Mouse (Mus musculus) lung, postnatal 10 days (tissue): ENCODE data around the gene Mknk2.

Experiments used
- DNase-seq: peaks from one replicate; pipeline ENCODE4 v3.0.0; 2021

The Mknk2 gene

DNA sequence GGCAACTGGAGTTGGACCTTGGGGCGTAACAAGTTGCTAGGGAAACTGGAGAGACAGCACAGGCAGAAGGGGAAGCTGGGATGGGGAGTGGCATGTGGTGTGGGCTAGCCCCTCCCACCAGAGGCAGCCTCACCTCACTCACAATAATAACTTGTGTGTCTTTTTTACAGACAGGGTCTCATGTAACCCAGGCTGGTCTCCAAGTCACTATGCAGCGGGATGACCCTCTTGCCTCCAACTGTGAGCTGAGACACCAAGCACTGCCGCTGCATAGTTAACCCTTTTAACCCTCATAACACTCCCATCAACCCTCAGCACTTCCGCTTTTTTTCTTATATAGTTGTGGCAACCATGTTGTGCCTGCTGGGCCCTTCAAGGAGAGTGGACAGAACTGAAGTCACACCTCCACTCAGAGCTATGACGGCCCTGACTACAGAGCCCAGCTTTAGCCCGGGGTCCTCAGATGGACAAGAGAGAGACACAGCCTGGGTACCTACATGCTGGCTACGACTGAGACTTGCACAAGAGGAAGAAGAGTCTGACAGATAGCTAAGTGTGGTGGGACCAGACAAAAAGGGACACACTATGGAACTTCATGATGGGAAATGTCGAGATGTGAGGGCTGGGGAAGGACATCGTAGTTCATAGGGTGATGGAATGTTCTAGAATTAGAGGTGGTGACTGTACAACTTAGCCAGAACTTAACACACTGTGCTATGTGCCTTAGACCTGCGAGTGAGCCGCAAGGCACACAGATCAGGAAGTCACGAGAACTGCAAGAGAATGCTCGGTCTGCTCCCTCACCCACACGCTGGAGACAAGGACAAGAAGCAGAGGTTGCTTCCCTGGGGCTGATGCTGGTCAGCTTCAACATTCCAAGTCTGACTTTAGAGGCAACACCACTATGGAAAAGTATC, 14.6 kb upstream of the Mknk2 start:
- DNase-seq: no peak

DNA sequence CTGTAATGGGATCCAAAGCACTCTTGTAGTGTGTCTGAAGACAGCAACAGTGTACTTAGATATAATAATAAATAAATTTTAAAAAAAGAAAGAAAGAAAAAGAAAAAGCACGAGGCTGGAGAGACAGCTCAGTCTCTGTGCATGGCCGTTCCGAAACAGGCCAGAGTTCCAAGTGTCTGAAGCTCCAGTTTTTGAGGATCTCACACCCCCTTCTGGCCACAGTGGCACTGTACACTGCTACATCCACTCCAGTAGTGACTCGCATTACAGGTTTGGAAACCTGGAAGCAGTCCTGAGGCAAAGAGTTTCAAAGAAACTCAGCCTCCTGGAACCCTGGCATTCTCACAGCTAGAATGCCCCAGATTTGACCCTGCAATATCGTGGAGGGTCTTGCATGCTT, 9.9 kb upstream of the Mknk2 start:
- DNase-seq: peak; percentile 90

DNA sequence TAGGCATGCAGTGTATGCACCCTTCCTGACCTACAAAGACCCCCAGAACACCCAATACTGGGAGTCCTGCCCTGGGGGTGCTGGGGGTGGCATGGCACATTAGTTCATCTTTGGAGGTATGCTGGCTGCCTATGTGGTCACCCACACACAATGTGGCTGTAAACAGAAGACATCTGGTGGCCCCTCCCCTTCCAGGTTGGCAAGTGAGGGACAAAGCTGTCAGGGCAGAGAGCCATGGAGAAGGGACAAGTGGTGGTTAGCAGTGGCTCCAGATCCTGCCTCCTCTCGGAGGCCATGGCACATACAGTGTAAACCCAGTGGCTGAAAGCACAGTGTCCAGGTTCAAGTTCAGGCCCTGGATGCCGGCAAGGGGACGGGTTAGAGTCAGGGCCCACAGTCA, 8.7 kb upstream of the Mknk2 start:
- DNase-seq: no peak

DNA sequence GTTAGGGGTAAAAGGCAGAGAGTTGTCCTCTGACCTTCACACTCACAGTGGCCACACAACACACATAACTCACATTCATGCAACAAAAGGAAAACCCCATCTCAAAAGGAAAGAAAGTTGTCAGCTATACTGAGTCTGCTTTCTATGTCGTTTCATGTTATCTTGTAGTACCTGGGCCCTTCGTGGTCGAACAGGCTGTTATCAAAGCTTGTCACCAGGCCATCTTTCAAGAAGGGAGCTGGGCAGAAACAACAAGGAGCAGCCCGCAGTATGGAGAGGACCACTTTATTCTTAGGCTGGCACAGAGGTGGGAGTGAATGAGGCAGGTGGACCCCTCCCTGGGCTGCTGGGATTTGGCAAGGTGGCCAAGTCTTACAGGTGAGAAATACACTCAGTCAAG, 7.1 kb upstream of the Mknk2 start:
- no peak for DNase-seq

DNA sequence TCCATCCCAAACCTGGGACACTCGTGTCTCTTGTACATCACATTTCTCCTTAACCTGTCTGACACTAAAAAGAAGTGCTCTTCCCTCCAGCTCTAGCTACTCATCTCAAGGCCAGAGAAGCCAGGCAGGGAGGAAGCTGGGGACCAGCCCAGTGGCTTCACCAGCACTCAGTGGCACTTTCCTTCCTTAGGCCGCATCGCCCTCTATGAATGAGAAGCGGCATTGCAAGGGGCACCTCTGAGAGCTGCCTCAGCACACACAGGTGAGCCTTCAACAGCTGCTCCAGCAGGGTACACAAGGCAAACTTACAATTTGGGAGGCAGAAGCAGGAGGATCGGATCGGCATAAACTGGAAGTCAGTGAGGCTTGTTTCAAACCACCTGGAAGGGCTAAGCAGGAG, 6.3 kb upstream of the Mknk2 start:
- DNase-seq: peak; percentile 85

DNA sequence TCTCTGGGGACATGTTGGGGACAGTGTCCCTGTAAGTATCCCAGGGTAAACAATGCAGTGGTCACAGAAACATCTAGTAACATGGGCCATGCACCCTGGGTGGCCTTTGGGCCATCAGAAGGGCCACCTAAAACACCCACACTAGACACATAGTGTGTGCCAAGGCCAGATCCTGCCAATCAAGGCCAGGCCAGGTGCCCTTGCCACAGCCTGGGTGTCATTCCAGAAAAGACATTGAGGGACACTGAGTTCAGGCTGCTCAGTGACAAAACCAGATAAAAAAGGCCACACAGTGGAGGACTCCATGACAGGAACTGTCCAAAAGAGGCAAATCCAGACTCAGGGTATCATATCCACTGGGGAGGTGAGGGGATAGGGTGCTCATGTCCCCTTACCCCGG, 5.7 kb upstream of the Mknk2 start:
- DNase-seq: no peak

DNA sequence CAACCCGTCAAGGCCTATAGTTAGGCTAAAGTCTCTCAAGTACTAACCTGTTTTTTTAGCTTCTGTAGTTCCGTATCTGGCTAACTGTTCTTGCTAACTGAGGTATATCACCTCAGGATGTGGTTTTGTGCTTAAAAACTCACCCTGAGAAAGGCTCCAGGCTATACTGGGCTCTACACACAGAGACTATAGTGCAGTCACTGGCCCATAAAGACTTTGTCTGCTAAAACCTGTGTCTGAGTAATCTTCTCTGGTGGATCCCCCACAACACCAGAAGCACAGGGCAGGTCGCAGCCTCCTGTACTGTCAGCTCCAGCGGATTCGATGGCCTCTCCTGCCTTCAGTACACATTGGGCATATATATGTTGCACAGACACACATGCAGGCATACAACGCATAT, 4.1 kb upstream of the Mknk2 start:
- no peak for DNase-seq

DNA sequence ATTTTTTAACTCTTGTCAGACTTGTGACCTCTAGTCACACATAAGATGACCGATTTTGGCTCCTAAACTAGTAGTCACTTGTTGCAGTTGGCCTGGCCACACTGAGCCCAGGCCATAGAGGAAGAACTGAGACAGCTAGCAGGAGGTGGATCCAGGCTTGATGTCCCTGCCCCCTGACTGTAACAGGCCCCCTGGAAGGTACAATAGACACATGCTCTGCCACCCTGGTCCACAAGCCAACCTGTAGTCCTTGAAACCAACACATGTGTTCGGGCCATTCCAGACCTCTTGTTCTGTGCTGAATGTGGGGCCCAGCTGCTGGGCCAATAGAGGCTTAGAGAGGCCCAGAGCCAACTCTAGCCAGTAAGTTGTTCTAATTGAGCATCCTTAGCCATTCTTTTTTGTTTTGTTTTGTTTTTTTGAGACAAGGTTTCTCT, 2.4 kb upstream of the Mknk2 start:
- no peak for DNase-seq

DNA sequence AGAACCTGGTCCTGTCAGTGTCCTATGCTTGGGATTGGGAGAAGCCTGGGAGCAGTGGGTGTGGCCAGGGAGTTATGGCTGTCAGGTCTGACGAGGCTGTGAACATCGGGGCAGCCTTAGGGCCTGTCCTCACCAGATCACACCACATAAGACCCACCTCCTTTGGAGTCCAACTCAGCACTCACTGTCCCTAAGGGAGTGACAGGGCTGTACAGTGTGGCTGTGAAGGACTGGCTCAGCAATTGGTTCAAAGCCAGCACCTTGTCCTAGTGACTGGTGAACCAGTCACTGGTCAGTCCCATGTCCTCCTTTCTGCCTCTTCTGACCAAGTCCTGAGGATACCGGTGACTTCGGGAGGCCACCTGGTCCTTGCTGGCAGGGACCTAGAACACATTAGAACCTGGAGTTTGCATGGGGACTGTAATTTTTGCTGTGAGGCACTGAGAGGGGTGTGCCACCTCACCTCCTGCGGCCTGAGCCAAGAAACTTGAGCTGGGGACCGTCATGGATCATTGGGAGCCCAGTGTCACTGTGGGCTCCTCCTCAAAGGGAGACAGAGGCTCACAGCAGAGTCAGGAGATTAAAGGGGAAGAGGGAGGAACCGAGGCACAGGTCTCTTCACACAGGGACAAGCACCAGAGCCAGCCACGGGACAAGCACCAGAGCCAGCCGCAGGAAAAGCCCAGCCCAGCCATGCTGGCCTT, 1.8 kb upstream of the Mknk2 start:
- DNase-seq: no peak

DNA sequence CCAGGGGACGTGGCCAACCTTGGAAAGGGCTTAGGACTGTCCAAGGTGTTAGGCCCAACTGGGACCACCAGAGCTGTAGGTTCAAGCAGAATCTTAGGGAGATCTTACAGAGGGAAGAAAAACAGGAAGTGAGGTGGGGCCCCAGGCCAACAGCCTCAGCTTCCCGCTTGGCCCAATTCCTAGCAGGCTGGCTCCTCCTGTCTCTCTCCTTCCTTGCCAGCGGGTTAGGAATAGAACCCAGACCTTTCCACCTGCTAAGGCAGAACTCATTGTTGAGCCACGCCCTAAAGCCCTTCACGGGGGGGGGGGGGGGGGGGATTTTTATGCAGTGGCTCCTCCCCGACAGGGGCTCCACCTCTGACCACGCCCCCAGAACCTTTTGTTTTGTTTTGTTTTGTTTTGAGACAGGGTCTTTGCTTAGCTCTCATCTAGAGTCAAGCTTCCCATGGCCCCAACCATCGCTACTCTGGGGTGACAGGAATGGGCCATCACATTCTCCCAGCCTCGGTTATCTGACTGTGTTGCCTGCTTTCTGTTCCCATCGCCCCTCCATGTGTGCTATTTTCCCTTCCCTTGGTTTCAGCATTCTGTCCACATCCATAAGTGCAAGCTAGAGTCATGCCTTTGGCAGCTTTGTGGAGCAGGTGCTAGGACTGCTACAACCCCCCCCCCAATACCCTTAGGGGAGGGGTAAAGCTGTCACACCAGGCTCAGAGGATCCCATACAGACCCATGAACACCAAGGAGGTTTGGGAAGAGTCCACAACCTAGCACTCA, 877 bp upstream of the Mknk2 start:
- DNase-seq: peak; percentile 81

DNA sequence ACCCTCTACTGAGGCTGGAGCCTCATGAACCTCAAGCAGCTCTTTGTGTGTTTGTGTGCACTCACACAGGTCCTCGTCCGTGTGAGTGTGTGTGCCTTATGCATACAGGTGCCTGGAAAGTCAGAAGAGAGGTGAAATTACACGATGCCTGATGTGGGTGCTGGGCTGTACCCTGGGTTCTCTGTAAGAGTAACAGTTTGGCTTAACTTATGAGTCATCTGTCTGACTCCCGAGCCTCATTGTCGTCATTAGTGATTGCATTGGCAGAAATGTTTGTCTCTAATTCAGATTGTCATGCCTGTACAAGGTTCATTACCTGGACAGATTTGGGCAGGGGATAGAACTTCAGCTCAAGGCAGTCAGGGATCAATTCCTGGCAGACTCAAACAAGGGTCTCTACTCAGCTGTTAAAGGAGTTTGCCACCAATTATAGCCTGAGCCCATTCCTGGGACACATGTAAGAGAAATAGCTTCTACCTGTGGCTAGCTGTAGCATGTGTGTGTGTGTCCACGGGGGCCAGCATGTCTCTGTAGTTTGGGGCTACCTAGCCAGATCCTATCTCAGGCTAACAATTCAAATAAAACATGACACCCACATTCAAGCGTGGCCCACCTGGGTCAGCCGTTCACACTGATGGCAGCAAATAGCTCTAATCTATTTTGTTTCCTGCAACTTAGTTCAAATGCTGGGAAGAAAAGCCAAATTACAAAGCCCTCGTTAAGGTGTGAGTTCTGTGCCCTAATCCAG, 610 bp downstream of the Mknk2 start:
- no peak for DNase-seq

DNA sequence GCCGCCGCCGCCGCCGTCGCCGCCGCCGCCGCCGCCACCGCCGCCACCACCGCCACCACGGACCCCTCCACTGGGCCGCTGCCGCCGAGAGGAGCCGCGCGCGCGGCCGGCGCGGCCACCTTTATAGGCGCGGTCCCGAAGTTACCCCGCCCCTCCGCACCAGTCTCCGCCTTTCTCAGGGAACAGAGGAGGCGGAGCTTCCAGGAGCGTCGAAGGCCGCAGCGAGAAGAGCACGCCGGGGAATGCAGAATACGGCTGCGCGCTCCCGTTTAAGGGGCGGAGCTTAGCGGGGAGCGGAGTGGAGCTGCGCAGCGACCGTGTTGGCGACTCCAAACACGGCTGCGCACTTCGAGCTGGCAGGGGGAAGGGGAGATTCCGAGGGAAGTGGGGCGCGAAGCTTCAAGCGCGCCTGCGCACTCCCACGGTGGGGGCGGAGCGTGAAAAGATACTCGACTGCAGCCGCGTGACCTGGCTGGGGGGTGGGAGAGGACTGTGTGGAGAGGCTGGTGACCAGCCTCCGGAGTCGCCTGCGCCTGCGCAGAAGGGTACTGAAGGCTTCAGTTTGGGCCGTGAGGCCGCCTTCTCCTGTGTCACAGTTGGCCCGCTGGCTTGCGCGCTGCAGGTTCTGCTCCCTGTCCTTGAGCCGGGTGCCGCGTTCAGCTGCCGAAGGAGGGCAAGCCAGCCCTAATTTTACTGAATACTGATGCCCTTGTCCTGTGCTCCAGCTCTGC, 1.5 kb downstream of the Mknk2 start:
- peak; percentile 100 for DNase-seq

DNA sequence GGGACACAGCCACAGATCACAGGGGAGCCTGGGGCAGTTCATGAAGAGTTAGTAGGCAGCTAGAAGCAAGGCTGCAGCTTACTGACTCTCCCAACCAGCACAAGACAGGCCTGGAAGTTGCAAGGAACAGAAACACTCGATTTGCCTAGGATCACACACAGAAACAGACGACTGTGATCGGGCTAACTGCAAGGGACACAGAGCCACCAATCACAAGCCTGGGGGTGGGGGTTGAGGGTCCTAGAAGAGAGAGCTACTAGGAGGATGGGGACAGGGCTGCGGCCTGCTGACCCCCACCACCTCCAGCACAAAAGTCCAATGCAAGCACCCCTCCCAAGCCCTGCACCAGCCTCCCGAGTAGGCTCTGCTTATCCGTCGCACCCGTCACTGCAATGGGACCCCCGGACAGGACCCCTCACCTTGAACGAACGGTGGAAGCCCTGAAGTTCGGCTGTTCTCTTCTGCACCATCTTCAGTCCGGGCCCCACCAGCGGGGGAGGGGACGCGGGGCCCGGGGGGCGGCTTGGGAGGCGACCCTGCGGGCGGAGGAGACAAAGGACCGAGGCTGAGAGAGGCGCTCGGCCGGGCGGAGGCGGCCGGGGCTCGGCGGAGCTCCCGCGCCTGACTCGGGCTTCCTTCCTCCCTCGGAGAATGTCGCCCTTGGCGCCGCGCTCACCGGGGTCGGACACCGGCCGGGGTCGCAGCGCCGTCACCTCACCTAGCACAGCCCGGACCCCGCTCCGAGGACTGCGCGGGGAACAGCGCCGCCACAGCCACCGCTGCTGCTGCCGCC, 2.3 kb downstream of the Mknk2 start:
- peak; percentile 42 for DNase-seq

DNA sequence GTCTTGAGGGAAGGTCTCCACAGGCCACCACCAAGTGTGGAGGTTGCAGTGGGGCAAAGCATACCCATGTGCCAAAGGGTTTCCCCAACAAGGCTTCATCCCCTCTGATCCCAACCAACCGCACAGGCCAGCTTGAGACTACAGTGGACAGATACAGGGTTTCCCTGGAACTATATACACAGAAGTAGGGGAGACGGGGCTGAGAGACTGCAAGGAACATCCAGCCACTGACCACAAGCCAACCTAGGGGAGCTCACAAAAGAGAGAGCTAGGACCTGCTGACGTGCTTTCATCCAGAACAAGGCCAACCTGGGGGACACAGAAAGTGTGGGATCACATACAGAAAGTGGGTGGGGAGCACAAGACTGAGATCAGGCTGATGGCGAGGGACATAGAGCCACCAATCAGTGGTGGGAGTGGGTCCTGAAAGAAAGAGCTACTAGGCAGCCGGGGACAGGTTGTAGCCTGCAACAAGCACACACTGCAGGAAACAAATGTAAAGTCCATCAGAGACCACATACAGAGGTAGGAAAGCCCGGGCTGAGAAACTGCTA, 3.0 kb downstream of the Mknk2 start:
- no peak for DNase-seq

DNA sequence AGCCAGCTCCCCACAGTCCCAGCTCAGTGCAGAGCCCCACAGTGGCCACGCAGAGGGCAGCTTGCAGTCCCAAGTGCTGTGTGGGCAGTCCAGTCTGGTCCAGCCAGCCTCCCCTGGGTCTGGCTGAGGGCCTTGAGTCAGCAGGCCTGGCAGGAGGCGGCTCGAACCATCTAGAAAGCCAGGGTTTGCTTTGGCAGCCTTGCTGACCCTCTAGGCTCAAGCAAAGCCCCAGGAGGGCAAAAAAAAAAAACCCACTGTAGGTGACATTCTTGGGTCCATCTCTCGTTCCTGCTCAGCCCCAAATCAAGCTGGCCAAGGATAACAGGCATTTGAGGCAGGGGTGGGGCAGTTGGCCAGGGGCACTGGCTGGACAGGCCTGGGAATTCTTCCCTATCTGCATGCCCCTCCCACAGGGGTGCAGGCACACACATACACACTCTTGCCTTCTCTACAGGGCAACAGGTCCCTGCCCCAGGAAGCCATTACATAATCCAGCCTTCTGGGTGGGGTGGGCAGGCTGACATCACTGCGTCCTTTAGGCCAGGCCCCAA, 3.7 kb downstream of the Mknk2 start:
- peak; percentile 59 for DNase-seq

DNA sequence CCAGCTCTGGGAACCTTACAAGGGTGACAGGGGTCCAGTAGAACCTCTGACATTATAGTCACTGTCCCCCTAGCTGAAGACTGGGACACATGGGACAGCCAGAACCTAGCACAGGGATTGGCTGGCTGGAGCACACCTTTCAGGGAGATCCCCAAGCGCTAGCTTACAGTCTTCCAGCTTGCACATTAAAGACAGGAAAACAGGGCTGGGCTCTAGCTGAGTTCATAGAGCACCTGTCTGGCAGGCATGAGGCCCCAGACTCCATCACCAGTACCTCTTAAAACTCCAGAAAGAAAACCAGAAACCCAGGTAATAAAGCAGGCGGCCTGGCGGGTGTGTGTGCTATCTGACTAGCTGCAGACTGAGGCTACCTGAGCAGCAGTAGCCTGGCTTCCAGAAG, 4.2 kb downstream of the Mknk2 start:
- DNase-seq: no peak

DNA sequence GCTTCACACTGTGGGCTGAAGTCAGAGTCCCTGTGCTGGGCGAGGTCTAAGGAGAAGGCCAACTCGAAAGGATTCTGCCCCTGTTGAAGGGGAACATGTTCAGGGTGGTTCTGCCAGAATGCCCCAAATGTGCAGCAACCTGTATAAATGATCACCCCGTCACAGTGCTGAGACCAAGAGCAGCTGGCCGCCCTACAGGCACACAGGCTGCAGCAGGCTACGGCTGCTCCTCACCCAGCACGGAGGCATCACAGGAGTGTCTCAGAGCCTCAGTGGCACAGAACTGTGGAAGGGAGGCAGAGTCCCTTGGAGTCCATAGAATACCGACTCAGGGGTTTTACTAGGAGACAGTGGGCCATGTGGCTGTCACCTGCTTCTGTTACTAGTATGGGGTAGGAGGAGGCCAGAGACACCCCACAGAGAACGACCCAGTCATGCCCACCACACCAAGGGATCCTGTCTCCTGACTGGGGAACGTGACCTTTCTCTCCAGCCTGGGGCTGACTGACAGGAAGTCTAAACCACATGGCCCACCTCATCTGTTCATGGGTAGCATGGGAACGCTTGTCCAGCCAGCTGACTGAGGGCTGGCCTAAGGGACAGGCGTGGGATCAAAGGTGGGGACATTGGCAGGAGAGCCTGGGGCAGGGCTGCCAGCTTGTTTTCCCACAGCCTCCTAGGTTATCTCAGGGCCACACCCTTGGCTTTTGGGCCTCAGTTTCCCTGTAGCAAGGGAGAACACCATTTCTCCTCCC, 5.8 kb downstream of the Mknk2 start:
- no peak for DNase-seq

DNA sequence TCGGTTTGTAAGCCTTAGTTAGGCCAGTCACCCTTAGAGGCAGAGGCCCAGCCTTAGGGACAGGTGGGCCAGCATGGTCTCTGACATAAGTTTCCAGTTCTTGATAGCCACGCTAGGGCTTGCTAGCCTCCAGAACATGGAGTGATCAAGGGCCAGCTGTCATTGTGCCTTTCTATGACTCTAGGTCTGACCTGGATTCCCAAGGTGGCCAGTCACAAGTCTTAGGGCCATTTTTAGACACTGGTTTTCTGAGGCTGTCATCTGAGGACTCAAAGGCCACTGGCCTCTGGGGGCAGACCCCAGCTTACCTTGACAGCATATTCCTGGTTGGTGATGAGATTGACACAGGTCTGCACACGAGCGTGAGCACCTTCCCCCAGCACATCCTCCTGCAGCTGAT, 6.7 kb downstream of the Mknk2 start:
- no peak for DNase-seq

DNA sequence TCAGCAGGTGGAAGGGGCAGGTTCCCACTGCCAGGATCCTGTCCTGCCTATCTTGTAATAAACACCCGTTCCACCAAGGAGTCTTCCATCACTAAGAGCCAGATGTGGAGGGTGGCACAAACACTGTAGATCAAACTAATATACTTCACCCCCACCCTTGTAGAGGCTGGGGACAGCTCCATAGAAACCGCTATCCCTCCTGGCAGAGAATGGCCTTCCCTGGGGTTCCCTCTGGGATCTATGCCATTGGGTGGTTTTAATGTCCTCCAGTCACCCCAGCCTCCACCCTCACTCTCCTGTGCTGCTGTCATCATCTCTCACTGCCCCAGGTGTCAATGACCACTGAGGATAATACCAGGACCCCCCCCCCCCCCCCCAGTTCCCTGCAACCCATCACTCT, 7.4 kb downstream of the Mknk2 start:
- DNase-seq: no peak
